Mouse (Mus musculus) splenic B cell, adult 2 months (primary cell): ENCODE data around the gene Rpgrip1l.

Experiments used
- DNase-seq: peaks from one replicate; pipeline ENCODE4 v3.0.0-alpha.2; 2011; ENCODE audit warnings: low read depth, low spot score
- H3K27me3 ChIP-seq: 2 replicates; pipeline ENCODE4 v1.6.1; 2012; ENCODE audit warnings: mild to moderate bottlenecking, low read length, moderate library complexity, mixed read lengths; ENCODE audit not compliant: control insufficient read depth, poor library complexity, insufficient read depth, severe bottlenecking
- H3K36me3 ChIP-seq: 2 replicates; pipeline ENCODE4 v1.6.1; 2012; ENCODE audit warnings: mild to moderate bottlenecking, low read length, moderate library complexity, mixed read lengths; ENCODE audit not compliant: control insufficient read depth, poor library complexity, insufficient read depth, severe bottlenecking

Gene Rpgrip1l

GRCm38 (mm10) chr8:91312835-91313832 is at the start of gene Rpgrip1l, which contains the start of gene Fto:
Gene Rpgrip1l (minus strand): TSS chr8:91313262.
Gene Fto (plus strand): TSS chr8:91313525.
- Histone ChIP-seq H3K27me3 (no peaks in the 10 kb centered on the region), H3K36me3 (no peaks in the 10 kb centered on the region)
- peak; percentile 98 for DNase-seq

GRCm38 (mm10) chr8:91360644-91361357 is 47.7 kb upstream of the Rpgrip1l start:
- no peaks in the 10 kb centered on the region; the same call in 1 of the 2 replicates for H3K36me3 ChIP-seq
- DNase-seq, result no peak
- no peaks in the 10 kb centered on the region for H3K27me3 ChIP-seq

- H3K36me3 ChIP-seq, result no peaks in the 10 kb centered on the region; the same call in 1 of the 2 replicates
- H3K27me3 ChIP-seq, result no peaks in the 10 kb centered on the region
- DNase-seq, result no peak
Measured at GRCm38 (mm10) chr8:91359511-91359910, 46.4 kb upstream of the Rpgrip1l start.

GRCm38 (mm10) chr8:91358016-91358415 is 45.0 kb upstream of the Rpgrip1l start:
- no peak for DNase-seq
- H3K27me3 ChIP-seq, result no peaks in the 10 kb centered on the region

GRCm38 (mm10) chr8:91357493-91358014 is 44.5 kb upstream of the Rpgrip1l start:
- Histone ChIP-seq H3K36me3 (no peaks in the 10 kb centered on the region; the same call in 1 of the 2 replicates), H3K27me3 (no peaks in the 10 kb centered on the region)
- no peak for DNase-seq

More at GRCm38 (mm10) chr8:91358016-91358415, 45.0 kb upstream of the Rpgrip1l start:
- H3K36me3 ChIP-seq, result no peaks in the 10 kb centered on the region; the same call in 1 of the 2 replicates

GRCm38 (mm10) chr8:91355956-91356699 is 43.1 kb upstream of the Rpgrip1l start:
- no peaks in the 10 kb centered on the region for H3K27me3 ChIP-seq
- DNase-seq, result no peak
- no peaks in the 10 kb centered on the region; the same call in 1 of the 2 replicates for H3K36me3 ChIP-seq

GRCm38 (mm10) chr8:91355301-91355905 is 42.3 kb upstream of the Rpgrip1l start:
- no peak for DNase-seq
- H3K27me3 ChIP-seq, result no peaks in the 10 kb centered on the region
- no peaks in the 10 kb centered on the region; the same call in 1 of the 2 replicates for H3K36me3 ChIP-seq

- no peaks in the 10 kb centered on the region for H3K27me3 ChIP-seq
- H3K36me3 ChIP-seq, result no peaks in the 10 kb centered on the region; the same call in 1 of the 2 replicates
- DNase-seq, result no peak
Measured at GRCm38 (mm10) chr8:91353907-91354306, 40.8 kb upstream of the Rpgrip1l start.

- H3K36me3 ChIP-seq, result no peaks in the 10 kb centered on the region; the same call in 1 of the 2 replicates
- H3K27me3 ChIP-seq, result no peaks in the 10 kb centered on the region
- no peak for DNase-seq
Measured at GRCm38 (mm10) chr8:91353062-91353461, 40.0 kb upstream of the Rpgrip1l start.

GRCm38 (mm10) chr8:91352598-91352997 is 39.5 kb upstream of the Rpgrip1l start:
- no peaks in the 10 kb centered on the region for H3K27me3 ChIP-seq
- DNase-seq, result no peak
- no peaks in the 10 kb centered on the region; the same call in 1 of the 2 replicates for H3K36me3 ChIP-seq

GRCm38 (mm10) chr8:91350628-91351027 is 37.6 kb upstream of the Rpgrip1l start:
- no peaks in the 10 kb centered on the region for H3K27me3 ChIP-seq
- no peak for DNase-seq

GRCm38 (mm10) chr8:91349816-91350215 is 36.8 kb upstream of the Rpgrip1l start:
- no peaks in the 10 kb centered on the region for H3K27me3 ChIP-seq
- DNase-seq, result no peak

More at GRCm38 (mm10) chr8:91350628-91351027, 37.6 kb upstream of the Rpgrip1l start:
- H3K36me3 ChIP-seq, result no peaks in the 10 kb centered on the region

GRCm38 (mm10) chr8:91347595-91347994 is 34.5 kb upstream of the Rpgrip1l start:
- DNase-seq, result no peak
- Histone ChIP-seq H3K36me3 (no peaks in the 10 kb centered on the region), H3K27me3 (no peaks in the 10 kb centered on the region)

More at GRCm38 (mm10) chr8:91349816-91350215, 36.8 kb upstream of the Rpgrip1l start:
- no peaks in the 10 kb centered on the region for H3K36me3 ChIP-seq
